Mouse (Mus musculus): ENCODE results near the gene Zfp865. TPM values are rescaled to one million over a fixed set of nuclear protein-coding genes. Genes with fewer than 3 reads are reported as not detected.
A peak's percentile ranks its signal among the peaks of the same experiment; 100 is the strongest.

Zfp865 gene
- 9.0 and 9.3 TPM in 2 replicates for polyA plus RNA-seq (2016; fragmentation: Nextera tagmentation; extraction: Ambion mirVana)

- Histone ChIP-seq H3K4me1 (peaks cover 15% of the 10 kb centered on the region), H3K9me3 (replicated peaks) (no peaks in the 10 kb centered on the region), H3K36me3 (peaks cover 37% of the 10 kb centered on the region), H3K4me2 (replicated peaks) (peak within 1 kb of the TSS; percentile 84), H3K9ac (peak within 1 kb of the TSS; percentile 93), H3K27ac (peak within 1 kb of the TSS; percentile 92), H3K27me3 (no peaks in the 10 kb centered on the region), H3K4me3 (peak within 1 kb of the TSS; percentile 75)
- ATAC-seq (ENCODE audit: low FRiP score) = peak; percentile 94
- WGBS = under 1% methylated on average over 43 of the region's 49 CpGs
Measured at GRCm38 (mm10) chr7:5020000-5020681, at the start of gene Zfp865, which contains the start of gene Ccdc106. Gene Zfp865 (plus strand): TSS chr7:5020376. Gene Ccdc106 (plus strand): TSS chr7:5020553.

GRCm38 (mm10) chr7:4971068-4971467 lies 49.1 kb upstream of the Zfp865 start, which contains the start of gene Sbk3:
Gene Sbk3 (minus strand): TSS chr7:4971168.
- Histone ChIP-seq H3K4me1 (no peaks in the 10 kb centered on the region), H3K4me3 (no peak within 1 kb of the TSS), H3K27ac (no peak within 1 kb of the TSS), H3K9ac (peak within 1 kb of the TSS; percentile 18), H3K27me3 (no peaks in the 10 kb centered on the region), H3K4me2 (replicated peaks) (no peak within 1 kb of the TSS), H3K9me3 (replicated peaks) (no peaks in the 10 kb centered on the region), H3K36me3 (no peaks in the 10 kb centered on the region)
- ATAC-seq (ENCODE audit: low FRiP score) = no peak
- 36% methylated on average over 6 of the region's 6 CpGs for WGBS

- Histone ChIP-seq H3K9me3 (replicated peaks) (no peaks in the 10 kb centered on the region), H3K9ac (peak overlapping the region; percentile 18; the same call in 1 of the 2 replicates), H3K4me1 (no peaks in the 10 kb centered on the region), H3K4me3 (no peak overlapping the region), H3K4me2 (replicated peaks) (no peak overlapping the region), H3K27me3 (no peaks in the 10 kb centered on the region), H3K36me3 (no peaks in the 10 kb centered on the region), H3K27ac (no peak overlapping the region)
- no peak for ATAC-seq (ENCODE audit: low FRiP score)
- 33% methylated on average over 7 of the region's 7 CpGs for WGBS
Measured at GRCm38 (mm10) chr7:4971710-4972109, 48.5 kb upstream of the Zfp865 start.

- Histone ChIP-seq H3K9ac (peak overlapping the region; percentile 18; the same call in 1 of the 2 replicates), H3K4me3 (no peak overlapping the region), H3K4me2 (replicated peaks) (no peak overlapping the region), H3K27me3 (no peaks in the 10 kb centered on the region), H3K4me1 (no peaks in the 10 kb centered on the region), H3K9me3 (replicated peaks) (no peaks in the 10 kb centered on the region), H3K36me3 (no peaks in the 10 kb centered on the region), H3K27ac (no peak overlapping the region)
- WGBS = 81% methylated on average over 18 of the region's 18 CpGs
- no peak for ATAC-seq (ENCODE audit: low FRiP score)
Measured at GRCm38 (mm10) chr7:4972321-4973047, 47.7 kb upstream of the Zfp865 start.

GRCm38 (mm10) chr7:4975455-4975854 lies 44.7 kb upstream of the Zfp865 start:
- no peaks in the 10 kb centered on the region for H3K9me3 ChIP-seq (replicated peaks)
- no peaks in the 10 kb centered on the region for H3K27me3 ChIP-seq
- WGBS = 57% methylated on average over 4 of the region's 4 CpGs
- no peak overlapping the region for H3K9ac ChIP-seq
- no peak overlapping the region for H3K4me3 ChIP-seq
- no peak overlapping the region for H3K4me2 ChIP-seq (replicated peaks)
- no peak overlapping the region for H3K27ac ChIP-seq
- H3K4me1 ChIP-seq = no peaks in the 10 kb centered on the region
- no peak for ATAC-seq (ENCODE audit: low FRiP score)
- H3K36me3 ChIP-seq = no peaks in the 10 kb centered on the region

- H3K9ac ChIP-seq = no peak overlapping the region
- no peaks in the 10 kb centered on the region for H3K9me3 ChIP-seq (replicated peaks)
- H3K4me1 ChIP-seq = no peaks in the 10 kb centered on the region
- no peak overlapping the region for H3K27ac ChIP-seq
- ATAC-seq (ENCODE audit: low FRiP score) = no peak
- no peak overlapping the region for H3K4me3 ChIP-seq
- H3K27me3 ChIP-seq = no peaks in the 10 kb centered on the region
- no peak overlapping the region for H3K4me2 ChIP-seq (replicated peaks)
- WGBS = 92% methylated on average over 7 of the region's 7 CpGs
- no peaks in the 10 kb centered on the region for H3K36me3 ChIP-seq
Measured at GRCm38 (mm10) chr7:4976832-4977231, 43.3 kb upstream of the Zfp865 start.

- H3K27me3 ChIP-seq = peaks cover 10% of the 10 kb centered on the region
- peaks cover 28% of the 10 kb centered on the region for H3K36me3 ChIP-seq
- H3K27ac ChIP-seq = no peak overlapping the region
- H3K4me1 ChIP-seq = peaks cover 5% of the 10 kb centered on the region
- no peak for ATAC-seq (ENCODE audit: low FRiP score)
- 0 out of 2 replicates have a peak, but pooled peaks cover 4% of the 10 kb centered on the region for H3K9me3 ChIP-seq (replicated peaks)
- H3K4me3 ChIP-seq = no peak overlapping the region
- WGBS = 64% methylated on average over 2 of the region's 2 CpGs
- no peak overlapping the region for H3K4me2 ChIP-seq (replicated peaks)
- no peak overlapping the region for H3K9ac ChIP-seq
Measured at GRCm38 (mm10) chr7:4988250-4988649, 31.9 kb upstream of the Zfp865 start.

GRCm38 (mm10) chr7:4993347-4993998 lies 26.7 kb upstream of the Zfp865 start:
- ATAC-seq (ENCODE audit: low FRiP score) = no peak
- Histone ChIP-seq H3K9me3 (replicated peaks) (peaks cover 4% of the 10 kb centered on the region; the same call in 1 of the 2 replicates), H3K9ac (peak overlapping the region; percentile 95), H3K27me3 (peaks cover 23% of the 10 kb centered on the region), H3K4me1 (peaks cover 33% of the 10 kb centered on the region), H3K4me2 (replicated peaks) (peak overlapping the region; percentile 89), H3K4me3 (peak overlapping the region; percentile 77), H3K36me3 (peaks cover 37% of the 10 kb centered on the region), H3K27ac (no peak overlapping the region)
- 27% methylated on average over 55 of the region's 55 CpGs for WGBS

- H3K36me3 ChIP-seq = peaks cover 37% of the 10 kb centered on the region
- H3K4me2 ChIP-seq (replicated peaks) = peak overlapping the region; percentile 89
- H3K4me1 ChIP-seq = peaks cover 33% of the 10 kb centered on the region
- H3K9ac ChIP-seq = peak overlapping the region; percentile 95
- H3K4me3 ChIP-seq = peak overlapping the region; percentile 77
- H3K9me3 ChIP-seq (replicated peaks) = peaks cover 4% of the 10 kb centered on the region; the same call in 1 of the 2 replicates
- WGBS = 48% methylated on average over 58 of the region's 59 CpGs
- no peak for ATAC-seq (ENCODE audit: low FRiP score)
- peaks cover 23% of the 10 kb centered on the region for H3K27me3 ChIP-seq
- no peak overlapping the region for H3K27ac ChIP-seq
Measured at GRCm38 (mm10) chr7:4993999-4994788, 26.0 kb upstream of the Zfp865 start.

GRCm38 (mm10) chr7:4995268-4996002 lies 24.7 kb upstream of the Zfp865 start:
- peak overlapping the region; percentile 78 for H3K27ac ChIP-seq
- H3K36me3 ChIP-seq = peaks cover 37% of the 10 kb centered on the region
- H3K9me3 ChIP-seq (replicated peaks) = peaks cover 3% of the 10 kb centered on the region; the same call in 1 of the 2 replicates
- WGBS = 8% methylated on average over 19 of the region's 19 CpGs
- ATAC-seq (ENCODE audit: low FRiP score) = peak; percentile 63
- H3K9ac ChIP-seq = peak overlapping the region; percentile 95
- peaks cover 33% of the 10 kb centered on the region for H3K4me1 ChIP-seq
- peak overlapping the region; percentile 89 for H3K4me2 ChIP-seq (replicated peaks)
- peak overlapping the region; percentile 77 for H3K4me3 ChIP-seq
- peaks cover 23% of the 10 kb centered on the region for H3K27me3 ChIP-seq
